Comparison of ENCODE assay signal across 29 mouse cellular contexts in genomic region chr6:92860285-92860912, GRCm38 (mm10). TPM values are rescaled to one million over a fixed set of nuclear protein-coding genes. Genes with fewer than 3 reads are reported as not detected.
DNase-seq lines count a peak whose midpoint lies in the region; ATAC-seq and TF ChIP-seq lines count a peak whose summit lies in the region.
"Had no signal": no experiment of that assay in that cellular context is flagged by ENCODE, and none has a peak within 500 bp of the region (broad histone marks: within the 10 kb centered on the region; RNA-seq: fewer than 3 reads in every experiment).

No protein-coding gene starts in this region.

- no peaks in the 10 kb centered on the region for H3K9me3 ChIP-seq in heart, embryonic 13.5 days
- no peaks in the 10 kb centered on the region for H3K9me3 ChIP-seq in stomach, embryonic 15.5 days
- H3K9me3 ChIP-seq in stomach, postnatal 0 days (ENCODE audit: control insufficient read depth, low read length) = no peaks in the 10 kb centered on the region
- no peaks in the 10 kb centered on the region for H3K9me3 ChIP-seq in kidney, postnatal 0 days (replicated peaks; ENCODE audit: low read length)
- H3K9me3 ChIP-seq: embryonic facial prominence, embryonic 13.5 days; forebrain, embryonic 12.5 days; hindbrain, embryonic 15.5 days; limb, embryonic 12.5 days had no signal

- 22% methylated on average over 5 of the region's 5 CpGs for WGBS in heart, embryonic 13.5 days
- 49% methylated on average over 5 of the region's 5 CpGs for whole genome bisulfite sequencing in kidney, adult 2 months
- WGBS in stomach, embryonic 15.5 days = 66% methylated on average over 5 of the region's 5 CpGs
- 42% methylated on average over 5 of the region's 5 CpGs for WGBS in stomach, postnatal 0 days
- WGBS in kidney, postnatal 0 days = 50% methylated on average over 5 of the region's 5 CpGs

- DNase-seq in heart, adult 8-10 months (ENCODE audit: low spot score) = no peak
- peak; percentile 52 for DNase-seq in kidney, adult 2 months
- DNase-seq in kidney, postnatal 25 days = no peak
- no peak for DNase-seq in stomach, postnatal 0 days (ENCODE audit: low spot score)
- no peak for DNase-seq in kidney, postnatal 0 days (ENCODE audit: low spot score)
- no peak for DNase-seq in layer of hippocampus, postnatal 14 days (ENCODE audit: low spot score in 2 of 2)
- DNase-seq: adrenal gland, adult 2 months; cerebellum, adult 18-20 months; cerebellum, postnatal 14 days; liver, postnatal 0 days; lung, postnatal 36 days; midbrain, embryonic 14.5 days; thymus, postnatal 25 days had no signal

- ATAC-seq in heart, embryonic 13.5 days (ENCODE audit: extremely low read depth, insufficient number of reproducible peaks, low FRiP score, low TSS enrichment) = no peak
- peak; percentile 33 for ATAC-seq in stomach, embryonic 15.5 days (ENCODE audit: insufficient read depth, low FRiP score, low read depth)
- no peak for ATAC-seq in stomach, postnatal 0 days (ENCODE audit: low FRiP score, low TSS enrichment)
- peak; percentile 44; the same call in 1 of the 2 replicates for ATAC-seq in kidney, postnatal 0 days (replicated peaks; ENCODE audit: low FRiP score, low read depth)
- ATAC-seq: liver, postnatal 0 days had no signal

- no peak overlapping the region for H3K4me2 ChIP-seq in heart, embryonic 13.5 days
- H3K4me2 ChIP-seq in stomach, embryonic 15.5 days = 0 out of 2 replicates have a peak overlapping the region, but pooled peaks have one; percentile 3
- H3K4me2 ChIP-seq in stomach, postnatal 0 days (replicated peaks; ENCODE audit: low read depth) = no peak overlapping the region
- no peak overlapping the region for H3K4me2 ChIP-seq in kidney, postnatal 0 days (ENCODE audit: low read length)
- H3K4me2 ChIP-seq: embryonic facial prominence, embryonic 13.5 days; forebrain, embryonic 12.5 days; hindbrain, embryonic 15.5 days; limb, embryonic 12.5 days; liver, embryonic 11.5 days had no signal

- H3K27me3 ChIP-seq in heart, embryonic 13.5 days (replicated peaks) = no peaks in the 10 kb centered on the region
- no peaks in the 10 kb centered on the region for H3K27me3 ChIP-seq in kidney, adult 2 months (replicated peaks; ENCODE audit: control insufficient read depth, insufficient read depth, low read length)
- no peaks in the 10 kb centered on the region for H3K27me3 ChIP-seq in stomach, embryonic 15.5 days (replicated peaks)
- no peaks in the 10 kb centered on the region for H3K27me3 ChIP-seq in stomach, postnatal 0 days (ENCODE audit: control insufficient read depth, insufficient read depth, low read length)
- H3K27me3 ChIP-seq in kidney, postnatal 0 days (ENCODE audit: insufficient read depth, low read length) = no peaks in the 10 kb centered on the region
- H3K27me3 ChIP-seq: embryonic facial prominence, embryonic 13.5 days; forebrain, embryonic 12.5 days; limb, embryonic 12.5 days; megakaryocyte, embryonic 14.5 days had no signal

- H3K4me1 ChIP-seq in heart, embryonic 13.5 days = peaks cover 44% of the 10 kb centered on the region
- H3K4me1 ChIP-seq in kidney, adult 2 months (ENCODE audit: control insufficient read depth, insufficient read depth, low read length) = peaks cover 22% of the 10 kb centered on the region
- H3K4me1 ChIP-seq in stomach, embryonic 15.5 days = no peaks in the 10 kb centered on the region
- H3K4me1 ChIP-seq in stomach, postnatal 0 days (replicated peaks; ENCODE audit: control insufficient read depth, insufficient read depth) = no peaks in the 10 kb centered on the region
- H3K4me1 ChIP-seq in kidney, postnatal 0 days (replicated peaks; ENCODE audit: insufficient read depth, low read length) = peaks cover 6% of the 10 kb centered on the region
- H3K4me1 ChIP-seq: forebrain, embryonic 12.5 days; hindbrain, embryonic 15.5 days; megakaryocyte, embryonic 14.5 days had no signal

- H3K4me3 ChIP-seq in heart, embryonic 13.5 days = no peak overlapping the region
- no peak overlapping the region for H3K4me3 ChIP-seq in kidney, adult 2 months (ENCODE audit: insufficient read depth, low read depth, low read length)
- no peak overlapping the region for H3K4me3 ChIP-seq in stomach, embryonic 15.5 days (replicated peaks)
- no peak overlapping the region for H3K4me3 ChIP-seq in stomach, postnatal 0 days (ENCODE audit: low read depth, low read length)
- H3K4me3 ChIP-seq in kidney, postnatal 0 days (replicated peaks; ENCODE audit: low read depth, low read length) = no peak overlapping the region
- H3K4me3 ChIP-seq: embryonic facial prominence, embryonic 13.5 days; erythroblast, embryonic 14.5 days; forebrain, embryonic 12.5 days; hindbrain, embryonic 15.5 days; layer of hippocampus, adult 2 months; limb, embryonic 12.5 days; megakaryocyte, embryonic 14.5 days had no signal

- no peak for TF ChIP-seq CTCF in kidney, adult 2 months (conservative IDR thresholded peaks at IDR 0.05; ENCODE audit: insufficient read depth, insufficient read length, low read depth, low read length)
- TF ChIP-seq CTCF in stomach, postnatal 0 days (IDR thresholded peaks at IDR 0.05; ENCODE audit: low read depth) = no peak
- TF ChIP-seq CTCF in kidney, postnatal 0 days (IDR thresholded peaks at IDR 0.05; ENCODE audit: low read depth) = no peak

- no peak for TF ChIP-seq POLR2A in kidney, adult 2 months (IDR thresholded peaks at IDR 0.05; ENCODE audit: low read depth, low read length)

- 0 out of 2 replicates have a peak overlapping the region, but pooled peaks have one; percentile 8 for H3K9ac ChIP-seq in heart, embryonic 13.5 days
- no peak overlapping the region for H3K9ac ChIP-seq in stomach, embryonic 15.5 days
- no peak overlapping the region for H3K9ac ChIP-seq in stomach, postnatal 0 days (ENCODE audit: low read length)
- no peak overlapping the region for H3K9ac ChIP-seq in kidney, postnatal 0 days (ENCODE audit: low read depth, low read length)
- H3K9ac ChIP-seq: embryonic facial prominence, embryonic 13.5 days; forebrain, embryonic 12.5 days; hindbrain, embryonic 15.5 days; limb, embryonic 12.5 days; liver, postnatal 0 days had no signal

- TF ChIP-seq EP300 in stomach, postnatal 0 days (optimal IDR thresholded peaks at IDR 0.05) = no peak

- peaks cover 53% of the 10 kb centered on the region for H3K36me3 ChIP-seq in heart, embryonic 13.5 days
- no peaks in the 10 kb centered on the region for H3K36me3 ChIP-seq in kidney, adult 2 months (ENCODE audit: control insufficient read depth, insufficient read depth, low read length)
- 0 out of 2 replicates have a peak, but pooled peaks cover 3% of the 10 kb centered on the region for H3K36me3 ChIP-seq in stomach, embryonic 15.5 days
- H3K36me3 ChIP-seq in stomach, postnatal 0 days (ENCODE audit: control insufficient read depth, insufficient read depth, low read length) = no peaks in the 10 kb centered on the region
- peaks cover 28% of the 10 kb centered on the region; the same call in 1 of the 2 replicates for H3K36me3 ChIP-seq in kidney, postnatal 0 days (ENCODE audit: insufficient read depth, low read length)
- H3K36me3 ChIP-seq: forebrain, embryonic 12.5 days; hindbrain, embryonic 15.5 days had no signal

- peak overlapping the region; percentile 34; the same call in 1 of the 2 replicates for H3K27ac ChIP-seq in heart, embryonic 13.5 days (replicated peaks)
- H3K27ac ChIP-seq in kidney, adult 2 months (ENCODE audit: insufficient read depth, low read depth, low read length) = peak overlapping the region; percentile 89
- H3K27ac ChIP-seq in stomach, embryonic 15.5 days = peak overlapping the region; percentile 48
- H3K27ac ChIP-seq in stomach, postnatal 0 days (replicated peaks) = no peak overlapping the region
- H3K27ac ChIP-seq in kidney, postnatal 0 days = peak overlapping the region; percentile 76
- H3K27ac ChIP-seq: embryonic facial prominence, embryonic 13.5 days; forebrain, embryonic 12.5 days; hindbrain, embryonic 15.5 days; layer of hippocampus, adult 2 months; limb, embryonic 12.5 days had no signal

RNA-seq across cellular contexts. Expression of gene Gm15737, which starts 8.8 kb away (rescaled TPM):
- 0.22 and 0.24 TPM in 2 replicates for polyA plus RNA-seq in heart, embryonic 13.5 days (2015; fragmentation: Nextera tagmentation; extraction: Ambion mirVana)
- under 1 TPM; 0.20 to 0.72 (median 0.27) TPM for total RNA-seq in heart, adult 8-10 months (2022)
- 0.01 TPM in 1 of 2 replicates, not detected in the other for polyA plus RNA-seq in kidney, adult 2 months (2012; rRNA removed)
- polyA plus RNA-seq in stomach, embryonic 15.5 days (2015; fragmentation: Nextera tagmentation; extraction: Ambion mirVana) = 0.05 and 0.15 TPM in 2 replicates
- 0.02 TPM in 2 replicates for polyA plus RNA-seq in stomach, postnatal 0 days (2015; fragmentation: Nextera tagmentation; extraction: Ambion mirVana)
- polyA plus RNA-seq in kidney, postnatal 0 days (2015; fragmentation: Nextera tagmentation; extraction: Ambion mirVana) = 0.03 TPM in 1 of 2 replicates, not detected in the other
- not detected for total RNA-seq in layer of hippocampus, postnatal 14 days (2021)
- total RNA-seq: hematopoietic stem cell, adult 5-6 weeks; layer of hippocampus, adult 2 months; left cerebral cortex, postnatal 14 days; MEL had no signal
- polyA plus RNA-seq: C2C12; embryonic facial prominence, embryonic 13.5 days; erythroblast, embryonic 14.5 days; forebrain, embryonic 12.5 days; hindbrain, embryonic 15.5 days; liver, embryonic 11.5 days; liver, postnatal 0 days; midbrain, embryonic 14.5 days; neural tube, embryonic 11.5 days; small intestine, adult 2 months had no signal

RNA-seq across cellular contexts. Expression of gene A730049H05Rik, which starts 44.1 kb away (rescaled TPM):
- polyA plus RNA-seq in heart, embryonic 13.5 days (2015; fragmentation: Nextera tagmentation; extraction: Ambion mirVana) = 4.0 and 5.6 TPM in 2 replicates
- total RNA-seq in heart, adult 8-10 months (2022) = under 1 TPM; 0.11 to 0.22 (median 0.16) TPM
- polyA plus RNA-seq in kidney, adult 2 months (2012; rRNA removed) = 2.1 and 2.6 TPM in 2 replicates
- 0.49 and 0.61 TPM in 2 replicates for polyA plus RNA-seq in stomach, embryonic 15.5 days (2015; fragmentation: Nextera tagmentation; extraction: Ambion mirVana)
- polyA plus RNA-seq in stomach, postnatal 0 days (2015; fragmentation: Nextera tagmentation; extraction: Ambion mirVana) = 0.50 and 0.70 TPM in 2 replicates
- polyA plus RNA-seq in kidney, postnatal 0 days (2015; fragmentation: Nextera tagmentation; extraction: Ambion mirVana) = 7.0 and 7.1 TPM in 2 replicates
- total RNA-seq in layer of hippocampus, postnatal 14 days (2021) = under 1 TPM; 0.25 to 0.29 TPM
- total RNA-seq: hematopoietic stem cell, adult 5-6 weeks; left cerebral cortex, postnatal 14 days; MEL had no signal
- polyA plus RNA-seq: C2C12; erythroblast, embryonic 14.5 days; liver, postnatal 0 days; neural tube, embryonic 11.5 days; small intestine, adult 2 months had no signal

Comparison
In these comparisons a context has a peak if more than half of its experiments do, and no peak if none do; other contexts are left out.
1. ATAC-seq: peak in stomach, embryonic 15.5 days (single experiment) and kidney, postnatal 0 days (single experiment); none in heart, embryonic 13.5 days (single experiment) and stomach, postnatal 0 days (single experiment).